Mouse (Mus musculus): ENCODE measurements around the gene Alg9.

DNA sequence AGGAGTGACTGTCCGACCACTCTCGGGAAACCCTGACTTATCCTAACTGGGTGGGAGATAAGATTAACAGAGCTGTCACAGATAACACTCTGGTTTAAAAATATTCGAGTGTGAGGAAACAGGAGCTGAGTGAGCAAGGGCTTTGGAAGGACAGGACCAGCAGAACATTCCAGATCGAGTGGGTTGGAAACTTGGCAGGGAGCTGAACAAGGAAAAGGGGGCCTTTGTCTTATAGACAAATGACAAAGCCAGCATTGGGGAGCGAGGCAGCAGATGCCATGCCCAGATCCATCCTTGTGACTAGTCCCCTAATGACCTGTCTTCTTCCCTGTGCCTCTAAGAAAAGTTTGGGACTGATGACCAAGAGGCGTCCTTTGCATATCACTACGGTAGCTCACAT is 20.9 kb upstream of the Alg9 start:
- no peak for TF ChIP-seq POLR2A (IDR thresholded peaks at IDR 0.05; ENCODE audit: extremely low read depth, insufficient read depth, low read length)
- TF ChIP-seq CTCF (IDR thresholded peaks at IDR 0.05; ENCODE audit: low read depth, low read length), result no peak

Measured in liver, adult 2 months (tissue).